Mouse (Mus musculus) G1E (cell line): Measurements from ENCODE around the gene Actg1. TPM values are rescaled to one million over a fixed set of nuclear protein-coding genes. Genes with fewer than 3 reads are reported as not detected.

Source experiments
- ATAC-seq: 2 replicates; pipeline ENCODE4 v1.8.0; 2016; ENCODE audit warnings: mild to moderate bottlenecking; ENCODE audit not compliant: insufficient number of reproducible peaks, poor library complexity, low FRiP score, severe bottlenecking; ENCODE audit errors: extremely low read depth
- DNase-seq: peaks from one replicate; pipeline ENCODE4 v3.0.0; 2012; ENCODE audit warnings: low spot score
- H3K27me3 ChIP-seq: 2 replicates; pipeline ENCODE4 v1.6.1; 2012; ENCODE audit warnings: mild to moderate bottlenecking, low read length, inconsistent platforms; ENCODE audit not compliant: insufficient read depth
- H3K36me3 ChIP-seq: replicated peaks from 2 replicates; pipeline ENCODE3; 2012; ENCODE audit warnings: mild to moderate bottlenecking, inconsistent platforms
- H3K4me1 ChIP-seq: 2 replicates; pipeline ENCODE4 v1.6.1; 2012; ENCODE audit warnings: low read depth, low read length, inconsistent platforms, mixed read lengths; ENCODE audit not compliant: insufficient read depth
- H3K4me3 ChIP-seq: 2 replicates; pipeline ENCODE4 v1.5.1; 2012; ENCODE audit warnings: low read depth, mild to moderate bottlenecking, inconsistent platforms, low read length, moderate library complexity, mixed read lengths
- H3K9me3 ChIP-seq: replicated peaks from 2 replicates; pipeline ENCODE4 v1.6.1; 2012; ENCODE audit warnings: inconsistent platforms
- CTCF ChIP-seq: IDR thresholded peaks from 2 replicates; pipeline ENCODE4 v1.5.1; 2012; ENCODE audit warnings: low read depth, low read length, inconsistent platforms, mixed read lengths
- GATA1 ChIP-seq: IDR thresholded peaks from 2 replicates; pipeline ENCODE4 v1.6.1; 2012; ENCODE audit warnings: borderline replicate concordance, low read length, inconsistent platforms, mixed read lengths
- GATA2 ChIP-seq: IDR thresholded peaks from 2 replicates; pipeline ENCODE4 v1.6.1; 2012; ENCODE audit warnings: low read depth, low read length, inconsistent platforms, borderline replicate concordance
- POLR2AphosphoS5 ChIP-seq: IDR thresholded peaks from 2 replicates; pipeline ENCODE4 v1.6.1; 2012; ENCODE audit warnings: low read depth, low read length, inconsistent platforms; ENCODE audit not compliant: insufficient replicate concordance
- TAL1 ChIP-seq: conservative IDR thresholded peaks from 2 replicates; pipeline ENCODE4 v1.6.1; 2012; ENCODE audit warnings: low read depth, low read length, inconsistent platforms, mixed read lengths
- polyA plus RNA-seq: library from polyadenylated mRNA; stranded (reverse); fragments of >175 nt; gene quantifications from 2 replicates; pipeline ENCODE4 v1.2.3, GENCODE M21; 2012
- total RNA-seq, 2 experiments: library from RNA; stranded (forward) in 1 of 2; stranded (reverse) in 1 of 2; fragments of 200-1000 nt in 1 of 2; fragments of >200 nt in 1 of 2; fragmentation: Nextera tagmentation in 1 of 2; gene quantifications; 2 replicates each; pipeline ENCODE4 v1.2.3; 2014 to 2017

Actg1 gene
- total and polyA plus RNA-seq, 3 experiments, result 112 to 179 (median 155) TPM

- ATAC-seq, result no peak
- Histone ChIP-seq H3K36me3 (peaks cover 2% of the 10 kb centered on the region), H3K9me3 (no peaks in the 10 kb centered on the region), H3K4me1 (peaks cover 10% of the 10 kb centered on the region), H3K27me3 (peaks cover 18% of the 10 kb centered on the region), H3K4me3 (no peak overlapping the region; the same call in 1 of the 2 replicates)
- TF ChIP-seq TAL1, result no peak
- TF ChIP-seq POLR2AphosphoS5, result no peak
- no peak for TF ChIP-seq GATA2
- no peak for TF ChIP-seq GATA1
- TF ChIP-seq CTCF, result no peak
- no peak for DNase-seq
Measured at GRCm38 (mm10) chr11:120339978-120340513, 8.3 kb downstream of the Actg1 start.

- peaks cover 3% of the 10 kb centered on the region; the same call in 1 of the 2 replicates for H3K9me3 ChIP-seq
- H3K27me3 ChIP-seq, result peaks cover 18% of the 10 kb centered on the region
- DNase-seq (no peak), ATAC-seq (no peak)
- H3K4me1 ChIP-seq, result peaks cover 10% of the 10 kb centered on the region
- no peak for TF ChIP-seq TAL1
- no peak for TF ChIP-seq GATA1
- TF ChIP-seq POLR2AphosphoS5, result no peak
- TF ChIP-seq GATA2, result no peak
- no peak for TF ChIP-seq CTCF
- H3K36me3 ChIP-seq, result no peaks in the 10 kb centered on the region
- H3K4me3 ChIP-seq, result no peak overlapping the region
Measured at GRCm38 (mm10) chr11:120338786-120339185, 9.6 kb downstream of the Actg1 start.

GRCm38 (mm10) chr11:120337447-120337846, 10.9 kb downstream of the Actg1 start:
- no peak for DNase-seq
- H3K36me3 ChIP-seq, result no peaks in the 10 kb centered on the region
- ATAC-seq, result no peak

GRCm38 (mm10) chr11:120335431-120336021, 12.8 kb downstream of the Actg1 start:
- TF ChIP-seq GATA2 (no peak), TAL1 (no peak), POLR2AphosphoS5 (no peak), CTCF (no peak), GATA1 (no peak)
- Histone ChIP-seq H3K27me3 (peaks cover 18% of the 10 kb centered on the region), H3K4me3 (no peak overlapping the region), H3K9me3 (peaks cover 3% of the 10 kb centered on the region; the same call in 1 of the 2 replicates), H3K4me1 (peaks cover 10% of the 10 kb centered on the region), H3K36me3 (no peaks in the 10 kb centered on the region)
- no peak for DNase-seq
- ATAC-seq, result no peak

More at GRCm38 (mm10) chr11:120337447-120337846, 10.9 kb downstream of the Actg1 start:
- peaks cover 10% of the 10 kb centered on the region for H3K4me1 ChIP-seq
- H3K4me3 ChIP-seq, result no peak overlapping the region
- H3K9me3 ChIP-seq, result peaks cover 3% of the 10 kb centered on the region; the same call in 1 of the 2 replicates
- TF ChIP-seq GATA2 (no peak), GATA1 (no peak), POLR2AphosphoS5 (no peak), TAL1 (no peak), CTCF (no peak)
- H3K27me3 ChIP-seq, result peaks cover 18% of the 10 kb centered on the region

- H3K27me3 ChIP-seq, result peaks cover 2% of the 10 kb centered on the region; the same call in 1 of the 2 replicates
- no peaks in the 10 kb centered on the region for H3K36me3 ChIP-seq
- H3K4me3 ChIP-seq, result no peak overlapping the region
- TF ChIP-seq POLR2AphosphoS5 (no peak), GATA2 (no peak), CTCF (no peak), GATA1 (no peak), TAL1 (no peak)
- DNase-seq (no peak), ATAC-seq (no peak)
- H3K9me3 ChIP-seq, result peaks cover 2% of the 10 kb centered on the region
- H3K4me1 ChIP-seq, result peaks cover 22% of the 10 kb centered on the region
Measured at GRCm38 (mm10) chr11:120320156-120320555, 28.2 kb downstream of the Actg1 start.

- H3K36me3 ChIP-seq, result no peaks in the 10 kb centered on the region
- H3K27me3 ChIP-seq, result peaks cover 2% of the 10 kb centered on the region; the same call in 1 of the 2 replicates
- no peak overlapping the region for H3K4me3 ChIP-seq
- no peak for DNase-seq
- no peak for ATAC-seq
- H3K9me3 ChIP-seq, result peaks cover 2% of the 10 kb centered on the region
- H3K4me1 ChIP-seq, result peaks cover 27% of the 10 kb centered on the region
- TF ChIP-seq TAL1 (no peak), GATA2 (no peak), POLR2AphosphoS5 (no peak), GATA1 (no peak), CTCF (no peak)
Measured at GRCm38 (mm10) chr11:120319310-120319709, 29.0 kb downstream of the Actg1 start.
